Mouse (Mus musculus) heart, adult 2 months (tissue): ENCODE results near the gene D13Ertd608e.

Experiments used
- CTCF ChIP-seq: fragments of 200-600 bp; IDR thresholded peaks from 2 replicates; pipeline ENCODE4 v1.8.1; 2022; ENCODE audit warnings: antibody characterized with exemption, mild to moderate bottlenecking, moderate library complexity
- EP300 ChIP-seq: fragments of 200-500 bp; IDR thresholded peaks from 2 replicates; pipeline ENCODE4 v1.6.1; 2011; ENCODE audit warnings: low read depth, low read length, control low read depth; ENCODE audit not compliant: insufficient read depth
- POLR2A ChIP-seq: fragments of 200-500 bp; IDR thresholded peaks from 2 replicates; pipeline ENCODE4 v1.6.1; 2011; ENCODE audit warnings: mild to moderate bottlenecking, low read depth, low read length, control low read depth; ENCODE audit not compliant: insufficient read depth

DNA sequence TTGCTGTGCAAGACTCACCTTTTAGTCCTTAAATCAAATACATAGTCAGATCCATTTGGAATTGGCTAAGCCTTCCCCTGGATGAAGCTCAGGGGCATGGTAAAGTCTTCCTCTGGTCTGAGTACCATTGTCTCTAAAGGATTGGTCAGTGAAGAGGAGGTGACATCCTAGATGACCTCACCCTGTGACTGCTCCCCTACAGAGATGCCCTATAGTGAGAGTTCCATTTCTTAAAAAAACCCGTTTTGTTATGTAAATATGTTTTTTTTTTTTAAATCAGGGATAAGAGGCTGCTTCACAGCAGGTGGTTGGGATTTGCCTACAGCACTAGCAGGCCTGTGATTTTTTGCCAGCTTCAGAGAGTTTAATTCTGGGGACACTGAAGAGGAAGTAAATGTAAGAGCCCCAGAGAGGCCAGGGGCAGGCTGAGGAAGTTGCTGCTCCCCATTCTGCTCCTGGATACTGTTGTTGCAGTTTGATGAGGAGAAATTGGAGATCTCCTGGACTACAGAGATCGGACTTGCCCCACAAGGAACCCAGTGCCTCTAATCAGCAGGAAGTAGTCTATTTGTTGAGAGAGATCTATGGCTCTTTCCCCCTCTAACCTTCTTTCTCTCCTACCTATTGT, 18.1 kb upstream of the D13Ertd608e start:
- no peak for TF ChIP-seq CTCF
- no peak for TF ChIP-seq POLR2A
- no peak for TF ChIP-seq EP300
